Comparison of ENCODE assay signal across 7 mouse cellular contexts in the genomic region with DNA sequence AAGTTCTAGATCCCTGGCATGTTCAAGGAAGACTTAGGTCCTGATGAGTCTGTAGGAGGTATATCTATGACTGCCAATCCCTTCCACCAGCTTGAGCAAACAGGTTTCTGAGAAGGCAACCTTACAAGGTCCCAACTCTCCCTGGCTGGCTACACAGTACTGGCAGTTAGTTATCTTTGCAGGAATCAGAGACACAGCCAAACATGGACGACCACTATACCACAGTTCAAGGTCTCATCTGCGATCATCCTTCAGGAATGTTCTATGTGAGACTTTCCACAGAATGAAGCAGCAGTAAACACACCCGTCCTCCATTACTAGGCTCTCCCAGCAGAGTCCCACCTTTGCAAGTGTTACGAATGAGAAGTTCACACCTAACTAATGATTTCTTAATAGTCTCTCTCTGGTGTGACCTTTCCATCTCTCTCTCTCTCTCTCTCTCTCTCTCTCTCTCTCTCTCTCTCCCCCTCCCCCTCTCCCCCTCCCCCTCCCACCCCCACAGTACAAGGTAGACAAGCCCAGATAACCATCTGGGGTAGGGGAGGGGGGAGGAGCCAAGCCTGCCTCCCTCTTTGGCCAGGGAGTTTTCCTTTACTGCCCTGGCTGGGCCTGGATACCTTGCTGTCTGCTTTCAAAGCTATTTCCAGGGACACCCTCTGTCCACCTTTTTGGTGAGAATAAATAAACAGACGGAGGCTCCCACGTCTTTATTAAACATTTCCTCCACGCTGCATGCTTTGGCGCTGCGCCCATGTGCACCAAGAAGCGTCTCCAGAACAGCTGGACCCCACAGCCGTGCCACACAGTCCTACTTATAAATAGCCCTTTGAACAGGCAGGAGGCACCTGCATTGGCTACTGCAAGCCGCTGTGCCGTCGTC.
DNase-seq lines count a peak whose midpoint lies in the region; ATAC-seq lines count a peak whose summit lies in the region.

No protein-coding gene starts in this region.

- H3K4me3 ChIP-seq in forebrain, embryonic 12.5 days (replicated peaks) = no peak overlapping the region
- no peak overlapping the region for H3K4me3 ChIP-seq in intestine, embryonic 15.5 days (replicated peaks)
- H3K4me3 ChIP-seq in midbrain, embryonic 15.5 days = 0 out of 2 replicates have a peak overlapping the region, but pooled peaks have one; percentile 2

- peak; percentile 59 for ATAC-seq in forebrain, embryonic 12.5 days (ENCODE audit: low FRiP score)
- ATAC-seq in intestine, embryonic 15.5 days = 0 out of 2 replicates have a peak, but pooled peaks have one; percentile 21
- peak; percentile 46; the same call in 1 of the 2 replicates for ATAC-seq in midbrain, embryonic 15.5 days (replicated peaks)

- no peak overlapping the region for H3K9ac ChIP-seq in forebrain, embryonic 12.5 days
- H3K9ac ChIP-seq in intestine, embryonic 15.5 days = no peak overlapping the region
- peak overlapping the region; percentile 5; the same call in 1 of the 2 replicates for H3K9ac ChIP-seq in midbrain, embryonic 15.5 days

- peak overlapping the region; percentile 57; the same call in 1 of the 2 replicates for H3K27ac ChIP-seq in forebrain, embryonic 12.5 days
- 0 out of 2 replicates have a peak overlapping the region, but pooled peaks have one; percentile 27 for H3K27ac ChIP-seq in intestine, embryonic 15.5 days
- H3K27ac ChIP-seq in midbrain, embryonic 15.5 days = peak overlapping the region; percentile 86

- H3K27me3 ChIP-seq in forebrain, embryonic 12.5 days = peaks cover 50% of the 10 kb centered on the region
- H3K27me3 ChIP-seq in intestine, embryonic 15.5 days (replicated peaks) = peaks cover 9% of the 10 kb centered on the region
- 0 out of 2 replicates have a peak, but pooled peaks cover 4% of the 10 kb centered on the region for H3K27me3 ChIP-seq in midbrain, embryonic 15.5 days (replicated peaks)

- no peaks in the 10 kb centered on the region for H3K9me3 ChIP-seq in forebrain, embryonic 12.5 days
- no peaks in the 10 kb centered on the region for H3K9me3 ChIP-seq in intestine, embryonic 15.5 days
- H3K9me3 ChIP-seq in midbrain, embryonic 15.5 days = no peaks in the 10 kb centered on the region

- peak; percentile 35 for DNase-seq in lung, postnatal 10 days
- DNase-seq in lung, postnatal 25 days (ENCODE audit: low spot score) = no peak
- no peak for DNase-seq in spleen, postnatal 36 days (ENCODE audit: low spot score in 2 of 2)
- DNase-seq in layer of hippocampus, postnatal 25 days (ENCODE audit: extremely low spot score in 1 of 2, low spot score in 1 of 2) = no peak

- H3K4me2 ChIP-seq in forebrain, embryonic 12.5 days = peak overlapping the region; percentile 54; the same call in 1 of the 2 replicates
- peak overlapping the region; percentile 62 for H3K4me2 ChIP-seq in intestine, embryonic 15.5 days (replicated peaks)
- H3K4me2 ChIP-seq in midbrain, embryonic 15.5 days = peak overlapping the region; percentile 50

- no peaks in the 10 kb centered on the region for H3K36me3 ChIP-seq in forebrain, embryonic 12.5 days (replicated peaks)
- no peaks in the 10 kb centered on the region for H3K36me3 ChIP-seq in intestine, embryonic 15.5 days
- no peaks in the 10 kb centered on the region for H3K36me3 ChIP-seq in midbrain, embryonic 15.5 days (replicated peaks)

- 24% methylated on average over 14 of the region's 14 CpGs for WGBS in forebrain, embryonic 12.5 days
- WGBS in intestine, embryonic 15.5 days = 19% methylated on average over 14 of the region's 14 CpGs
- WGBS in midbrain, embryonic 15.5 days = 23% methylated on average over 14 of the region's 14 CpGs

- H3K4me1 ChIP-seq in forebrain, embryonic 12.5 days = peaks cover 29% of the 10 kb centered on the region
- H3K4me1 ChIP-seq in intestine, embryonic 15.5 days (replicated peaks) = peaks cover 18% of the 10 kb centered on the region
- H3K4me1 ChIP-seq in midbrain, embryonic 15.5 days = peaks cover 46% of the 10 kb centered on the region

Comparison
In these comparisons a context has a peak if more than half of its experiments do, and no peak if none do; other contexts are left out.
1. H3K27ac ChIP-seq: peak in every context shown above with its lines; median percentile 86 in midbrain, embryonic 15.5 days; 57 in forebrain, embryonic 12.5 days; 27 in intestine, embryonic 15.5 days.